Mouse (Mus musculus): ENCODE data around the gene Tdp2.

GRCm38 (mm10) chr13:24859115-24859514 lies 27.6 kb downstream of the Tdp2 start:
- no peak for TF ChIP-seq EP300 (IDR thresholded peaks at IDR 0.05; ENCODE audit: low read length)
- no peak for TF ChIP-seq POLR2A (IDR thresholded peaks at IDR 0.05; ENCODE audit: low read depth, low read length)
- TF ChIP-seq E2F4 (IDR thresholded peaks at IDR 0.05; ENCODE audit: insufficient replicate concordance, low read depth, low read length), result no peak
- no peak for TF ChIP-seq POLR2AphosphoS2 (IDR thresholded peaks at IDR 0.05; ENCODE audit: low read depth, low read length)
- no peak for TF ChIP-seq CTCF (conservative IDR thresholded peaks at IDR 0.05 in 1 of 2, IDR thresholded peaks at IDR 0.05 in 1 of 2; ENCODE audit: low read depth in 2 of 2, low read length in 2 of 2)
- no peak for TF ChIP-seq MAZ (IDR thresholded peaks at IDR 0.05; ENCODE audit: low read depth, low read length)

Data from CH12.LX (cell line).